Mouse (Mus musculus) forebrain, embryonic 15.5 days (tissue): ENCODE data around the gene H2-M10.6. TPM values are rescaled to one million over a fixed set of nuclear protein-coding genes. Genes with fewer than 3 reads are reported as not detected.

Source experiments
- ATAC-seq: fragments of 200-750 bp; cut with Nextera tagmentation; replicated peaks from 2 replicates; pipeline ENCODE4 v1.8.0; 2017; ENCODE audit warnings: mild to moderate bottlenecking, moderate TSS enrichment, moderate library complexity
- H3K27ac ChIP-seq: fragments of 300-500 bp; sonication (generic); replicated peaks from 2 replicates; pipeline ENCODE4 v1.5.1; 2015; ENCODE audit warnings: mild to moderate bottlenecking, inconsistent platforms
- H3K27me3 ChIP-seq: fragments of 300-500 bp; sonication (generic); 2 replicates; pipeline ENCODE4 v1.6.1; 2015; ENCODE audit warnings: inconsistent platforms
- H3K36me3 ChIP-seq: fragments of 300-500 bp; sonication (generic); 2 replicates; pipeline ENCODE4 v1.6.1; 2015; ENCODE audit warnings: mild to moderate bottlenecking, inconsistent platforms
- H3K4me1 ChIP-seq: fragments of 300-500 bp; sonication (generic); 2 replicates; pipeline ENCODE4 v1.6.1; 2015; ENCODE audit warnings: inconsistent platforms
- H3K4me2 ChIP-seq: fragments of 300-500 bp; sonication (generic); replicated peaks from 2 replicates; pipeline ENCODE4 v1.6.1; 2015; ENCODE audit warnings: mild to moderate bottlenecking, inconsistent platforms
- H3K4me3 ChIP-seq: fragments of 300-500 bp; sonication (generic); 2 replicates; pipeline ENCODE4 v1.5.1; 2015; ENCODE audit warnings: mild to moderate bottlenecking, inconsistent platforms
- H3K9ac ChIP-seq: fragments of 300-500 bp; sonication (generic); replicated peaks from 2 replicates; pipeline ENCODE4 v1.6.1; 2015; ENCODE audit warnings: mild to moderate bottlenecking, inconsistent platforms
- H3K9me3 ChIP-seq: fragments of 300-500 bp; sonication (generic); 2 replicates; pipeline ENCODE4 v1.6.1; 2016; ENCODE audit warnings: inconsistent platforms
- WGBS: fragments of 180-500 bp; shearing (Covaris S2); methylation state at CpG from one replicate; pipeline ENCODE4 v1.1.7; 2015; ENCODE audit warnings: mixed read lengths; 5-methylcytosine and 5-hydroxymethylcytosine counted together
- polyA plus RNA-seq: library from polyadenylated mRNA; unstranded; fragments of >200 nt; fragmentation: Nextera tagmentation; extraction: Ambion mirVana; gene quantifications from 2 replicates; pipeline ENCODE4 v1.2.1, GENCODE M21; 2015

The H2-M10.6 gene
- polyA plus RNA-seq, 1 experiment from 2014 or later = not detected

- no peaks in the 10 kb centered on the region for H3K4me1 ChIP-seq
- H3K36me3 ChIP-seq = no peaks in the 10 kb centered on the region
- no peak overlapping the region for H3K9ac ChIP-seq
- ATAC-seq = no peak
- H3K4me3 ChIP-seq = no peak overlapping the region
- H3K27ac ChIP-seq = no peak overlapping the region
- H3K27me3 ChIP-seq = no peaks in the 10 kb centered on the region
- H3K9me3 ChIP-seq = no peaks in the 10 kb centered on the region
- WGBS = 75% methylated on average over 1 of the region's 1 CpGs
- no peak overlapping the region for H3K4me2 ChIP-seq
Measured at GRCm38 (mm10) chr17:36844725-36845124, 32.8 kb downstream of the H2-M10.6 start.

DNA sequence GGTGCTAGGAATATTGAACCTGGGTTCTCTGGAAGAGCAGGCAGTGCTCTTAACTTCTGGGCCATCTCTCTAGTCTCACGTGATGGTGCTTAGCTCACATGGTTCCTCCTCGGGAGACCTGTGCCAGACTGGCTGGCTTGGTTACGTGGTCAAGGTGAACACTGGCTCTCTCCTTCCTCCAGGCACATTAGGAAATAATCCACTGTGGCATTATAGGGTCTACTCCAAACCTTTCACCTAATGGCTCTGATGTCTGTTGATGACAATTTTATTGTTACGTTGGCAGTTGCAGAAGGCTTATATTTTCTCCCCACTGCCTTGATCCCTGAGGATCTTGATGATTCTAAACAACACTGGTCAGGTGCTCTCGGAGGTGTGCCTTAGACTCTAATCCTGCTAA lies 36.9 kb downstream of the H2-M10.6 start:
- Histone ChIP-seq H3K36me3 (peaks cover 27% of the 10 kb centered on the region), H3K27ac (no peak overlapping the region), H3K4me2 (no peak overlapping the region), H3K4me3 (no peak overlapping the region), H3K4me1 (no peaks in the 10 kb centered on the region), H3K27me3 (no peaks in the 10 kb centered on the region), H3K9me3 (no peaks in the 10 kb centered on the region), H3K9ac (no peak overlapping the region)
- no peak for ATAC-seq
- 85% methylated on average over 5 of the region's 5 CpGs for WGBS

- H3K36me3 ChIP-seq = peaks cover 37% of the 10 kb centered on the region
Measured at GRCm38 (mm10) chr17:36849992-36850391, 38.0 kb downstream of the H2-M10.6 start.

DNA sequence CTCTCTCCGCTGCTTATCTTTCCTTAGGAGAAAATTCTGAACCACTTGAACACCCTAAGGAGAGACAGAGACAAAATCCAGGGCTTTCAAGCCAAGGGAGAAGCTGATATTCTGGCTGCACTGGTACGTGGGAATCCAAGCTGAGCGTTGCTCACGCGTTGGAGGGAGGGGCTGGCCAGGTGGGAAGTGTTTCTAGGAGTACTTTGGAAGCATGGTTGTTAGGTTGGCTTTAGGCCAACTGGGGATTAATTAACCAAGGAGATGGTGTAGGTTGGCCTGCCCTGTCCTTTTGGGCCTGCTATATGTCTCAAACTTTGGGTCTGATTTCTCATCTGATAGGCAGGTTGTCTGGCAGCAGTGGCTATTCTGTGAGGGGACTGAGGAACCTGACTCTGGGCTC lies 39.2 kb downstream of the H2-M10.6 start:
- Histone ChIP-seq H3K9me3 (no peaks in the 10 kb centered on the region), H3K27ac (no peak overlapping the region), H3K4me1 (no peaks in the 10 kb centered on the region), H3K27me3 (no peaks in the 10 kb centered on the region), H3K9ac (no peak overlapping the region), H3K4me2 (no peak overlapping the region), H3K4me3 (no peak overlapping the region), H3K36me3 (peaks cover 44% of the 10 kb centered on the region)
- WGBS = 86% methylated on average over 5 of the region's 5 CpGs
- ATAC-seq = no peak

More at GRCm38 (mm10) chr17:36849992-36850391, 38.0 kb downstream of the H2-M10.6 start:
- 87% methylated on average over 2 of the region's 2 CpGs for WGBS
- no peak overlapping the region for H3K9ac ChIP-seq
- H3K27ac ChIP-seq = no peak overlapping the region
- no peaks in the 10 kb centered on the region for H3K4me1 ChIP-seq
- ATAC-seq = no peak
- H3K9me3 ChIP-seq = no peaks in the 10 kb centered on the region
- no peak overlapping the region for H3K4me3 ChIP-seq
- H3K27me3 ChIP-seq = no peaks in the 10 kb centered on the region
- no peak overlapping the region for H3K4me2 ChIP-seq

DNA sequence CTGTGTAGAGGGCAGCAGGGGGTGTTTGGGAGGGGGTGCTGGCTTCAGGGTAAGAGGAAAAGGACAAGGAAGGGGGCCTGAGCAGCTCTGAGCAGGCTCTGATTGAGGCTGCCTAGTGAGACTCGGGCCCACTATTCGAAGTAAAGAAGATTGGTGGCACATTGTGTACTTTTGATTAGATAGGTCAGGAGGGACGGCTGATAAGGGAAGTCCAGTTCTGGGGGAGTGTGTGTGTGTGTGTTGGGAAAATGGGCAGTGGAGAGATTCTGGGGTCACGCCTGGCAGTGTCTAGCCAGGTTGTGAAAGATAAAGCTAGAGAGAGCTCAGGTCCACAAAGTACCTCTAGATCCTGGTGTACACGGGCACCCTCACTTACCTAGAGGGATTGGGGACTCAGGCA lies 39.7 kb downstream of the H2-M10.6 start:
- H3K4me3 ChIP-seq = no peak overlapping the region
- no peaks in the 10 kb centered on the region for H3K4me1 ChIP-seq
- no peaks in the 10 kb centered on the region for H3K9me3 ChIP-seq
- no peak overlapping the region for H3K27ac ChIP-seq
- H3K4me2 ChIP-seq = no peak overlapping the region
- 95% methylated on average over 5 of the region's 5 CpGs for WGBS
- no peak for ATAC-seq
- no peaks in the 10 kb centered on the region for H3K27me3 ChIP-seq
- peaks cover 48% of the 10 kb centered on the region for H3K36me3 ChIP-seq
- no peak overlapping the region for H3K9ac ChIP-seq

- ATAC-seq = no peak
- 95% methylated on average over 3 of the region's 3 CpGs for WGBS
- no peak overlapping the region for H3K27ac ChIP-seq
Measured at GRCm38 (mm10) chr17:36855484-36855883, 43.5 kb downstream of the H2-M10.6 start.

GRCm38 (mm10) chr17:36856236-36856635 lies 44.3 kb downstream of the H2-M10.6 start:
- ATAC-seq = no peak
- no peaks in the 10 kb centered on the region for H3K27me3 ChIP-seq
- 91% methylated on average over 4 of the region's 4 CpGs for WGBS
- no peaks in the 10 kb centered on the region for H3K9me3 ChIP-seq
- no peak overlapping the region for H3K9ac ChIP-seq
- no peak overlapping the region for H3K4me2 ChIP-seq
- no peaks in the 10 kb centered on the region for H3K4me1 ChIP-seq
- no peak overlapping the region for H3K27ac ChIP-seq
- no peak overlapping the region for H3K4me3 ChIP-seq
- H3K36me3 ChIP-seq = peaks cover 70% of the 10 kb centered on the region

More at GRCm38 (mm10) chr17:36855484-36855883, 43.5 kb downstream of the H2-M10.6 start:
- peaks cover 77% of the 10 kb centered on the region for H3K36me3 ChIP-seq
- no peaks in the 10 kb centered on the region for H3K9me3 ChIP-seq
- H3K9ac ChIP-seq = no peak overlapping the region
- H3K27me3 ChIP-seq = no peaks in the 10 kb centered on the region
- H3K4me3 ChIP-seq = no peak overlapping the region
- no peaks in the 10 kb centered on the region for H3K4me1 ChIP-seq
- H3K4me2 ChIP-seq = no peak overlapping the region

DNA sequence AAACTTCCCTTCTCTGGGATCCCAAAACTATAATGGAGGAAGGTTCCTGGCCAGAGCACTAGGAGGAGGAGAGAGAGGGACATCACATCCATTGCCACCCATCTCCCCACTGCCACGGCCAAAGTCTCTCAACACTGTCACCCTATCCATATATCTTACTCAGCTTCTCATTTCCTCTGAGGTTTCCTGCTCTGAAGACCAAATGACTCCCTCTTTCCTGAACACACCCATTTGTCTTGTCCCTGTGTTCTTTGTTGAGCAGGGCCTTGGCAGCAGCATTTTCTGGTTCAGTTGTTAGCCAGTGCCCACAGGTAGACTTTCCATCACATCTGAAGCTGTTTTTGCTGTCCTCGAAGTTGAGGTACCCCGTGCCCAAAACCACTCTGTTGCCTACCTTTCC lies 46.2 kb downstream of the H2-M10.6 start:
- Histone ChIP-seq H3K4me3 (no peak overlapping the region), H3K27ac (no peak overlapping the region), H3K36me3 (peaks cover 52% of the 10 kb centered on the region), H3K9me3 (no peaks in the 10 kb centered on the region), H3K4me2 (no peak overlapping the region), H3K9ac (no peak overlapping the region), H3K27me3 (no peaks in the 10 kb centered on the region), H3K4me1 (no peaks in the 10 kb centered on the region)
- 93% methylated on average over 3 of the region's 3 CpGs for WGBS
- ATAC-seq = no peak

GRCm38 (mm10) chr17:36861680-36862079 lies 49.7 kb downstream of the H2-M10.6 start:
- Histone ChIP-seq H3K36me3 (peaks cover 29% of the 10 kb centered on the region), H3K9ac (no peak overlapping the region), H3K4me3 (no peak overlapping the region), H3K9me3 (no peaks in the 10 kb centered on the region), H3K4me2 (no peak overlapping the region), H3K27me3 (no peaks in the 10 kb centered on the region), H3K27ac (no peak overlapping the region), H3K4me1 (no peaks in the 10 kb centered on the region; the same call in 1 of the 2 replicates)
- 75% methylated on average over 2 of the region's 2 CpGs for WGBS
- no peak for ATAC-seq

Other genes starting within 250 kb of the H2-M10.6 start
- gene H2-M9, start 169.5 kb upstream of the H2-M10.6 start, polyA plus RNA-seq = not detected in 2 replicates
- gene H2-M1, start 140.0 kb upstream of the H2-M10.6 start, polyA plus RNA-seq = not detected in 2 replicates
- not detected in 2 replicates for gene H2-M10.5, start 39.3 kb upstream of the H2-M10.6 start, polyA plus RNA-seq
- gene Trim26, start 25.0 kb downstream of the H2-M10.6 start, polyA plus RNA-seq = 34.2 and 36.0 TPM in 2 replicates
- gene Trim15, start 55.0 kb downstream of the H2-M10.6 start, polyA plus RNA-seq = 0.18 and 0.51 TPM in 2 replicates
- 1.2 and 1.8 TPM in 2 replicates for gene Trim10, start 57.4 kb downstream of the H2-M10.6 start, polyA plus RNA-seq
- not detected in 2 replicates for gene Trim40, start 78.0 kb downstream of the H2-M10.6 start, polyA plus RNA-seq
- not detected in 2 replicates for gene Trim31, start 85.9 kb downstream of the H2-M10.6 start, polyA plus RNA-seq
- gene Rnf39, start 130.7 kb downstream of the H2-M10.6 start, polyA plus RNA-seq = 0.78 and 0.80 TPM in 2 replicates
- 156 and 164 TPM in 2 replicates for gene Ppp1r11, start 139.6 kb downstream of the H2-M10.6 start, polyA plus RNA-seq
- gene Znrd1, start 146.4 kb downstream of the H2-M10.6 start, polyA plus RNA-seq = 71.2 and 74.1 TPM in 2 replicates
- 5.1 and 5.9 TPM in 2 replicates for gene Znrd1as, start 146.4 kb downstream of the H2-M10.6 start, polyA plus RNA-seq
- 0.37 TPM in 1 of 2 replicates, not detected in the other for gene 2410137M14Rik, start 169.1 kb downstream of the H2-M10.6 start, polyA plus RNA-seq
- 2.0 TPM in 2 replicates for gene H2-M5, start 177.4 kb downstream of the H2-M10.6 start, polyA plus RNA-seq
- gene Zfp57, start 189.0 kb downstream of the H2-M10.6 start, polyA plus RNA-seq = 329 and 340 TPM in 2 replicates
- 1.9 and 2.4 TPM in 2 replicates for gene Mog, start 211.2 kb downstream of the H2-M10.6 start, polyA plus RNA-seq
- gene Gabbr1, start 233.8 kb downstream of the H2-M10.6 start, polyA plus RNA-seq = 50.9 and 53.1 TPM in 2 replicates